Mouse (Mus musculus): ENCODE results near the gene Mrps18b. TPM values are rescaled to one million over a fixed set of nuclear protein-coding genes. Genes with fewer than 3 reads are reported as not detected.
"Not testable (repeated sequence)": the region's sequence is repeated elsewhere in the genome, so short reads cannot be mapped to it uniquely, and the experiment has no call there.

The Mrps18b gene
- polyA plus RNA-seq, 1 experiment from 2014 or later = 55.6 TPM

DNA sequence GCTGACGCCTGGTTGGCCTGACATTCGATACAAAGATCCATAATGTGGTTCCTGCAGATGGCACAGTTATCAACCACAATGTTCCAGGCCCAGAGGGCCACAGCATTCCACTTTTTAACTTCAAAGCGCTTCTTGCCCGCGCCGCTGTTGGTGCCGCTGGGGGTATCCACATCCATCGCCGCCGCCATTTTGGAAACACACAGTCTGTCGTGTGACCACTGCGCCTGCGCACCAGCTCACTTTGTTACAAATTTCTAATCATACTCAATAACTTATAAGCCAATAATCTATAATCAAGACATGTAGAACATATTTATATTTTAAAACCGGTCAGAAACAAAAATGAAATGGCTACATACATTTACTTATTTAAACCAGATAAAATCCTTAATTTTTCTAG is 19.6 kb upstream of the Mrps18b start:
- not testable (repeated sequence) for H3K4me3 ChIP-seq (replicated peaks; ENCODE audit: low read length); ATAC-seq; H3K9ac ChIP-seq (replicated peaks; ENCODE audit: low read depth, low read length); H3K27ac ChIP-seq (ENCODE audit: low read length); H3K27me3 ChIP-seq (replicated peaks; ENCODE audit: control insufficient read depth, insufficient read depth, low read length); H3K4me2 ChIP-seq (ENCODE audit: low read length); H3K9me3 ChIP-seq (ENCODE audit: control insufficient read depth, low read length); H3K36me3 ChIP-seq (ENCODE audit: control insufficient read depth, insufficient read depth); H3K4me1 ChIP-seq (replicated peaks; ENCODE audit: control insufficient read depth, insufficient read depth, low read length)
- 94% methylated on average over 14 of the region's 14 CpGs for WGBS

DNA sequence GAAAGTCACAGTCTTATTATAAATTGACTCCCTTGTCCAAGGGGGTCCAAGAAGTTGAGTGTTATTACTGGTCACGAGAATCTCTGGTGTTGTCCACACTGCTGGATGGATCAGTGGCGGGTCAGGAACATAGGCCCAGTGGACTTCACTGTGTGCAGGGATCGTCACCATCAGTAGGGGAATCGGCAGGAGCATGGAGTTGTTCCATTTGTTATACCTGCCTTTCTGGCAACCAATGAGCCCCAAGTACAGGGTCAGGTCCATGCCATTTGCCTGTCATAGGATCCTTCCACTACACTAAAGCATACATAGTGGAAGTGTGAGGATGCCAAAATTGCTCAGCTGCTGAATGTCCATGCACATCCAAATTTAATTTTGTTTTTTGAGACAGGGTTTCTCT is 16.4 kb upstream of the Mrps18b start:
- H3K36me3 ChIP-seq (ENCODE audit: control insufficient read depth, insufficient read depth) = peaks cover 16% of the 10 kb centered on the region
- H3K9me3 ChIP-seq (ENCODE audit: control insufficient read depth, low read length) = no peaks in the 10 kb centered on the region
- H3K4me3 ChIP-seq (replicated peaks; ENCODE audit: low read length) = no peak overlapping the region
- no peak overlapping the region for H3K4me2 ChIP-seq (ENCODE audit: low read length)
- no peak overlapping the region for H3K27ac ChIP-seq (ENCODE audit: low read length)
- no peak for ATAC-seq
- H3K9ac ChIP-seq (replicated peaks; ENCODE audit: low read depth, low read length) = no peak overlapping the region
- H3K4me1 ChIP-seq (replicated peaks; ENCODE audit: control insufficient read depth, insufficient read depth, low read length) = no peaks in the 10 kb centered on the region
- 89% methylated on average over 4 of the region's 4 CpGs for WGBS
- no peaks in the 10 kb centered on the region for H3K27me3 ChIP-seq (replicated peaks; ENCODE audit: control insufficient read depth, insufficient read depth, low read length)

DNA sequence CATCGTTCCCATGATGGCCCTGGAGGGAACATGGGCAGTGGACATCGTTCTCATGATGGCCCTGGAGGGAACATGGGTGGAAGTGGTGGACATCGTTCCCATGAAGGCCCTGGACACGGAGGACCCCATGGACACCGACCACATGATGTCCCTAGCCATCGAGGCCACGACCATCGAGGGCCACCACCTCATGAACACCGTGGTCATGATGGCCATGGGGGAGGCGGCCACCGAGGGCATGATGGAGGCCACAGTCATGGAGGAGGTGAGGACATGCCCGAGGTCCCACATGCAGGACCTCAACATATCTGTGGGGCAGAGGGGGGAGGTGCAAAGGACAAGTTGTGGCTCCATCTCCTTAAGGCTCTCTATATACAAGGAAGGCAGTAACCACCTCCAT is 14.4 kb upstream of the Mrps18b start:
- WGBS = 96% methylated on average over 12 of the region's 12 CpGs
- H3K9ac ChIP-seq (replicated peaks; ENCODE audit: low read depth, low read length) = no peak overlapping the region
- ATAC-seq = no peak
- no peak overlapping the region for H3K4me3 ChIP-seq (replicated peaks; ENCODE audit: low read length)
- H3K36me3 ChIP-seq (ENCODE audit: control insufficient read depth, insufficient read depth) = peaks cover 28% of the 10 kb centered on the region
- no peak overlapping the region for H3K4me2 ChIP-seq (ENCODE audit: low read length)
- H3K27me3 ChIP-seq (replicated peaks; ENCODE audit: control insufficient read depth, insufficient read depth, low read length) = no peaks in the 10 kb centered on the region
- H3K27ac ChIP-seq (ENCODE audit: low read length) = no peak overlapping the region
- H3K9me3 ChIP-seq (ENCODE audit: control insufficient read depth, low read length) = no peaks in the 10 kb centered on the region
- no peaks in the 10 kb centered on the region for H3K4me1 ChIP-seq (replicated peaks; ENCODE audit: control insufficient read depth, insufficient read depth, low read length)

DNA sequence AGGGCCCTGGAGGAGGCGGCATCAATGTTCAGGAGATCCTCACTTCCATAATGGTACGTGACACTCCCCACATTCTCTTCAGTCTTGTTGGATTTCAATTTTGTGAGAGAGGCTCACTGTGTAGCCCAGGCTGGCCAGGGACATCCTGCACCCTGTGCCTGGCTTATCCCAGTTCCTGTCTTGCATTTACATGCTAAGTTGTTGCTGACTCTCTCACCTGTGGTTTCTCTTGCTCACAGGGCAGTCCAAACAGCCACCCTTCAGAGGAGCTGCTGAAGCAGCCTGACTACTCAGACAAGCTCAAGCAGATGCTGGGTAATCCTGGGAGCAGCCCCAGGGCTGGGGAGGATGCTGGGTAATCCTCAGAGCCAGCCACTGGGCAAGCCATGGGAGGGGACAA is 13.3 kb upstream of the Mrps18b start:
- Histone ChIP-seq H3K9ac (replicated peaks; ENCODE audit: low read depth, low read length) (no peak overlapping the region), H3K27ac (ENCODE audit: low read length) (no peak overlapping the region), H3K9me3 (ENCODE audit: control insufficient read depth, low read length) (no peaks in the 10 kb centered on the region), H3K27me3 (replicated peaks; ENCODE audit: control insufficient read depth, insufficient read depth, low read length) (no peaks in the 10 kb centered on the region), H3K4me3 (replicated peaks; ENCODE audit: low read length) (no peak overlapping the region), H3K4me2 (ENCODE audit: low read length) (no peak overlapping the region), H3K36me3 (ENCODE audit: control insufficient read depth, insufficient read depth) (peaks cover 33% of the 10 kb centered on the region), H3K4me1 (replicated peaks; ENCODE audit: control insufficient read depth, insufficient read depth, low read length) (no peaks in the 10 kb centered on the region)
- 96% methylated on average over 2 of the region's 2 CpGs for WGBS
- ATAC-seq = no peak

DNA sequence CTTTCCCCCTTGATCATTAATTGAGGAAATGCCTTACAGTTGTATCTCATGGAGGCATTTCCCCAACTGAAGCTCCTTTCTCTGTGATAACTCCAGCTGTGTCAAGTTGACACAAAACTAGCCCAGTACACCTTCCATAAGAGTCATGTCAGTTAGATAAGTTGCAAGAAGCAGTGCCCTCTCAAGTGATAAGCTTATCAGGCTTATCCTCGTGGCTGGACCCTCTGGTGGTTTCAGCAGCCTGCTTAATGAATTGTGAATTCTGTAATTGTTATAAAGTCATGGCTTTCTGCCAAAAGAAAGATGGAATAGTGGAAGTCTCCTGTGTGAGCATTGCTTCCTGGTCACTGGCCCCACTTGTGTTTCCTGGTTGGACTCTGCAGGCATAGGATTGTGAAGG is 11.3 kb upstream of the Mrps18b start:
- Histone ChIP-seq H3K4me1 (replicated peaks; ENCODE audit: control insufficient read depth, insufficient read depth, low read length) (no peaks in the 10 kb centered on the region), H3K9ac (replicated peaks; ENCODE audit: low read depth, low read length) (no peak overlapping the region), H3K4me2 (ENCODE audit: low read length) (no peak overlapping the region), H3K9me3 (ENCODE audit: control insufficient read depth, low read length) (no peaks in the 10 kb centered on the region), H3K4me3 (replicated peaks; ENCODE audit: low read length) (no peak overlapping the region), H3K27ac (ENCODE audit: low read length) (no peak overlapping the region), H3K27me3 (replicated peaks; ENCODE audit: control insufficient read depth, insufficient read depth, low read length) (no peaks in the 10 kb centered on the region), H3K36me3 (ENCODE audit: control insufficient read depth, insufficient read depth) (peaks cover 40% of the 10 kb centered on the region)
- ATAC-seq = no peak
- 63% methylated on average over 1 of the region's 1 CpGs for WGBS

DNA sequence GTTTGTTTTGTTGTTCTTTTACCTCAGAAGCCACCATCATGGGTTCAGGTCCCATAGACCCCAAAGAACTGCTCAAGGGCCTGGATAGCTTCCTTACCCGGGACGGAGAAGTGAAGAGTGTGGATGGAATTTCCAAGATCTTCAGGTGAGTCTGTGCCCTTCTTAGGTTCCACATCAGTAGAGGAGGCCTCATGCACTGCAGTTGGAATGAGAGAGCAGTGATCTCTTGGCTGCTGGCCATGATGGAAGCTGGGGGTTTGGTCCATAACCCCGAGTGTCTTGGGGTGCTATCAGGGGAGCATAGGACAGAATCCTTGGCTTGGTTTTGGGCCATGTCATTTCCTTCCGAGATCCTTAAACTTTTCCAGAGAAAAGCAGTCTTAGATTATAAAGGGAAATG is 7.1 kb upstream of the Mrps18b start:
- Histone ChIP-seq H3K27me3 (replicated peaks; ENCODE audit: control insufficient read depth, insufficient read depth, low read length) (no peaks in the 10 kb centered on the region), H3K27ac (ENCODE audit: low read length) (no peak overlapping the region), H3K4me3 (replicated peaks; ENCODE audit: low read length) (no peak overlapping the region), H3K4me2 (ENCODE audit: low read length) (no peak overlapping the region), H3K36me3 (ENCODE audit: control insufficient read depth, insufficient read depth) (peaks cover 30% of the 10 kb centered on the region), H3K9ac (replicated peaks; ENCODE audit: low read depth, low read length) (no peak overlapping the region), H3K9me3 (ENCODE audit: control insufficient read depth, low read length) (no peaks in the 10 kb centered on the region), H3K4me1 (replicated peaks; ENCODE audit: control insufficient read depth, insufficient read depth, low read length) (peaks cover 27% of the 10 kb centered on the region)
- 95% methylated on average over 4 of the region's 4 CpGs for WGBS
- ATAC-seq = no peak

DNA sequence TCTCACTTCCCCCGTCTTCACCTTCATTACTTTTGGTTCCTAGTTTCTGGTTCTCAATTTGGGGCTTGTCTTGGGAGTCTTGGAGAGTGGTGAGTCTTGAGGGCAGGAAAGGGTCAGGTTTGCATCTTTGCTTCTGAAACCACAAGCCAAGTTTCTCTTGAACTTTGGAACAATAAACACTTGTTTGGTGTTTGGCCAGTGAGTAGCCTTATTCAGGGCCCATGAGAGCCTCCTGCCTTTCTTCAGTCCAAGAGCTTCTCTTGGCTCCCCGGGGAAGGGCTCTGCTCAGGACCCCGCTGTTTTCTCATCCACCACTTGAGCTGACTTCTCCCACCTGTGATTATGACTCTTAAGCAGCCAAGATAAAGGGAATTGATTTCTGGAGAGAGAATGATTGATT is 6.4 kb upstream of the Mrps18b start:
- no peak for ATAC-seq
- no peak overlapping the region for H3K27ac ChIP-seq (ENCODE audit: low read length)

DNA sequence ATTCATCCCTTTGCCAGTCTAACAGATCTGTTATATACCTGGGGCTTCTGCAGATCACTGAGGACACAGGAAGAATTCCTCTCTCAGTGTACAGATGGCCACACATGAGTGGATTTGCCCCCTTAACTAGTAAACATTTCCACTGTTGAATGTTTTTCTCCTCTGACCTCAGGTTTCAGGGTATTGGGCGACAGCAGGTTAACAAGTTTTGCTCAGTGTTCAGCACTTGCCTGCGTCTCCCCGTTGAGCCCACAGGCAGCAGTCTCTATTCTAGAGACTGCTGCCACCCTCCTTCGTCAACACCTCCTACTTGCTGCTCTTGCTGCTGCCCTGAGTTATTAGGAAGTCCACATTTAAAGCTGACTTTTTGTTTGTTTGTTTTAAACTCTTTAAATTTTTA is 5.5 kb upstream of the Mrps18b start:
- 0 out of 2 replicates have a peak overlapping the region, but pooled peaks have one; percentile 5 for H3K9ac ChIP-seq (replicated peaks; ENCODE audit: low read depth, low read length)
- no peak for ATAC-seq
- no peak overlapping the region for H3K27ac ChIP-seq (ENCODE audit: low read length)
- H3K27me3 ChIP-seq (replicated peaks; ENCODE audit: control insufficient read depth, insufficient read depth, low read length) = no peaks in the 10 kb centered on the region
- H3K4me1 ChIP-seq (replicated peaks; ENCODE audit: control insufficient read depth, insufficient read depth, low read length) = peaks cover 27% of the 10 kb centered on the region
- no peaks in the 10 kb centered on the region for H3K9me3 ChIP-seq (ENCODE audit: control insufficient read depth, low read length)
- H3K4me2 ChIP-seq (ENCODE audit: low read length) = no peak overlapping the region
- 76% methylated on average over 4 of the region's 4 CpGs for WGBS
- peaks cover 19% of the 10 kb centered on the region for H3K36me3 ChIP-seq (ENCODE audit: control insufficient read depth, insufficient read depth)
- no peak overlapping the region for H3K4me3 ChIP-seq (replicated peaks; ENCODE audit: low read length)

More for the DNA sequence above, 6.4 kb upstream of the Mrps18b start:
- H3K27me3 ChIP-seq (replicated peaks; ENCODE audit: control insufficient read depth, insufficient read depth, low read length) = no peaks in the 10 kb centered on the region
- no peaks in the 10 kb centered on the region for H3K9me3 ChIP-seq (ENCODE audit: control insufficient read depth, low read length)
- peaks cover 24% of the 10 kb centered on the region for H3K36me3 ChIP-seq (ENCODE audit: control insufficient read depth, insufficient read depth)
- no peak overlapping the region for H3K4me2 ChIP-seq (ENCODE audit: low read length)
- H3K9ac ChIP-seq (replicated peaks; ENCODE audit: low read depth, low read length) = no peak overlapping the region
- WGBS = 83% methylated on average over 3 of the region's 3 CpGs
- peaks cover 27% of the 10 kb centered on the region for H3K4me1 ChIP-seq (replicated peaks; ENCODE audit: control insufficient read depth, insufficient read depth, low read length)
- no peak overlapping the region for H3K4me3 ChIP-seq (replicated peaks; ENCODE audit: low read length)

DNA sequence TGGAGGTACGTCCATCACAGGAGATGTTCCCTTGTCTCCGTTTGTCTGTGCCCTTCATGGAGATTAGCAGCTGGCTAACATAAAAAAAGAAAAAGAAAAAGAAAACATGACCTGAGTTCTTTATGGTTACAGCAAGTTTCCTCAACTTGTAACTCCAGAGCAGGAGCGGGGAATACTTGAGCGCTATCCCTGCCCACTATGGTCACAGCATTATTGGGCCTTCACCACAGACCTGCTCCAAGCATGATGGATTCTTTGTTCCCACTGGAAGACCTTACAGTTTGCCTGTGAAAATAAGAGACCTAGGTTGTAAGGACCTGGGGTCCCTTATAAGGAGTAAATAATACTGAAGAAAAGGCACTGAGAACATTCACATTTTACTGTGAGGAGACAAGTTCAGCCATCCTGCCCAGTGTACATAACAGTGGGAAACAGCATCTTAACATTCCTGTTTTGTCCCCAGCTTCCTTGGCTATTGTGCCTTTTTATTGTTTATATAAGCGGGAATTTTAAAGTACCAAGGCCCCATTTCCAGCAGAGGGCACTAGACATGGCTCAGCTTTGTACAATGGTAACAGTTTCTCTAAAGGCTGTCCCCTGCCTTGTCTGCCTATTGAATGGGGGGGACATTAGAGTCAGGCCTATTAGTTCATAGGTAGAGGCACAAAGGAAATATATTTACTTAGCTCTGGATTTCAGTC is 4.8 kb upstream of the Mrps18b start:
- H3K27ac ChIP-seq (ENCODE audit: low read length) = peak overlapping the region; percentile 99
- peaks cover 13% of the 10 kb centered on the region for H3K36me3 ChIP-seq (ENCODE audit: control insufficient read depth, insufficient read depth)
- H3K27me3 ChIP-seq (replicated peaks; ENCODE audit: control insufficient read depth, insufficient read depth, low read length) = no peaks in the 10 kb centered on the region
- WGBS = 66% methylated on average over 5 of the region's 5 CpGs
- 0 out of 2 replicates have a peak overlapping the region, but pooled peaks have one; percentile 0 for H3K9ac ChIP-seq (replicated peaks; ENCODE audit: low read depth, low read length)
- H3K4me3 ChIP-seq (replicated peaks; ENCODE audit: low read length) = no peak overlapping the region
- peaks cover 27% of the 10 kb centered on the region for H3K4me1 ChIP-seq (replicated peaks; ENCODE audit: control insufficient read depth, insufficient read depth, low read length)
- H3K9me3 ChIP-seq (ENCODE audit: control insufficient read depth, low read length) = no peaks in the 10 kb centered on the region
- ATAC-seq = no peak
- peak overlapping the region; percentile 91 for H3K4me2 ChIP-seq (ENCODE audit: low read length)

DNA sequence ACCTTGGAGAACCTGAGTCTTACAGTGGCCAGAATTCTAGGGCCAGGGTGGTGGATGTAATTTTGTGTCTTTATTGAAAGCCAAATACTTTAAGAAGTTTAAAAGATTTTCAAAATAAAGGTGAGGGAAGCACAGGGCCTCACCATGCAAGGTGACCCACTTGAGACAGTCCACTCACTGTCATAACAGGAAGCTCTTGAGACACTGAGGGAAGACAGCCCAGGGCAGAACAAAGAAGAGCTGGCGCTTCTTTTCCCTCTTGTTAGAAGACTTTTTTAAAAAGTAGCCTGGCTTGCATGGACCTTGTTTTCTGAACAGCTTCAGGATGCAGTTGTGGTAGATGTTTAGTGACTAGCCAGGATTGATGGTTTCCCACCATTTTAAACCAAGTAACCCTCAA is 4.2 kb upstream of the Mrps18b start:
- Histone ChIP-seq H3K9ac (replicated peaks; ENCODE audit: low read depth, low read length) (peak overlapping the region; percentile 96; the same call in 1 of the 2 replicates), H3K4me3 (replicated peaks; ENCODE audit: low read length) (peak overlapping the region; percentile 75), H3K27me3 (replicated peaks; ENCODE audit: control insufficient read depth, insufficient read depth, low read length) (no peaks in the 10 kb centered on the region), H3K27ac (ENCODE audit: low read length) (peak overlapping the region; percentile 99), H3K36me3 (ENCODE audit: control insufficient read depth, insufficient read depth) (peaks cover 12% of the 10 kb centered on the region), H3K9me3 (ENCODE audit: control insufficient read depth, low read length) (no peaks in the 10 kb centered on the region), H3K4me1 (replicated peaks; ENCODE audit: control insufficient read depth, insufficient read depth, low read length) (peaks cover 31% of the 10 kb centered on the region), H3K4me2 (ENCODE audit: low read length) (peak overlapping the region; percentile 91)
- no peak for ATAC-seq
- WGBS = 77% methylated on average over 1 of the region's 1 CpGs
